In the genomic region with DNA sequence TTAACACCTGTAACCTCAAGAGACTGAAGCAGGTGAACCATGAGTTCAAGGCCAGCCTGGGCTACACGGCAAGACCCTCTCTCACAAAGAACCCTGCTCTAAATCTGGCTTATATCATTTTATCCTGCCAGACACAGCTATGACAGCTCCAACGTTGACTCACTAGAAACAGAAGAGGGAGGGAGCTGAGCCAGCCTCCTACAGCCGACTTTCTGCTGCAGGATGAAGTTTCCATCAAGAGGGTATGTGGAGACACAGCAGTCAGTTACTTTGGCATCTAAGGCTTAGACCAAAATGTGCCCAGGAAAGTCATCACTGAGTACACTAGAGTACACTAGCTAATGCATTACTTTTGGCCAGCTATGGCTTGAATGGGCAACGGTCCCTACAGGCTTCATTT, we compare ENCODE assay signal across 18 mouse cellular contexts.
"Had no signal": no experiment of that assay in that cellular context is flagged by ENCODE, and none has a peak within 500 bp of the region (broad histone marks: within the 10 kb centered on the region; RNA-seq: fewer than 3 reads in every experiment).

No protein-coding gene starts in this region.

- H3K27ac ChIP-seq: midbrain, embryonic 10.5 days; midbrain, embryonic 12.5 days; neural tube, embryonic 13.5 days; neural tube, embryonic 15.5 days had no signal

- H3K4me3 ChIP-seq: midbrain, embryonic 10.5 days; midbrain, embryonic 12.5 days; myocyte; neural tube, embryonic 13.5 days; neural tube, embryonic 15.5 days had no signal

- H3K4me1 ChIP-seq: midbrain, embryonic 10.5 days; midbrain, embryonic 12.5 days; neural tube, embryonic 13.5 days; neural tube, embryonic 15.5 days had no signal

- ATAC-seq: midbrain, embryonic 16.5 days had no signal

- DNase-seq: lung, adult 18-20 months; lung, embryonic 14.5 days; lung, postnatal 10 days; lung, postnatal 4 days; midbrain, embryonic 14.5 days; retina, postnatal 1 day; right cerebral cortex, adult 18-20 months; right cerebral cortex, postnatal 4 days; spleen, adult 18-20 months; thymus, adult 18-20 months; thymus, postnatal 14 days; thymus, postnatal 36 days had no signal
